Mouse (Mus musculus) liver, embryonic 14.5 days (tissue): ENCODE data around the gene Gm49395. TPM values are rescaled to one million over a fixed set of nuclear protein-coding genes. Genes with fewer than 3 reads are reported as not detected.

ENCODE experiments used
- ATAC-seq: fragments of 200-750 bp; cut with Nextera tagmentation; 2 replicates; pipeline ENCODE4 v1.8.0; 2017; ENCODE audit warnings: moderate number of reproducible peaks, mild to moderate bottlenecking, moderate library complexity; ENCODE audit not compliant: insufficient read depth
- DNase-seq, 3 experiments: peaks; one replicate each; pipeline ENCODE4 v3.0.0-alpha.2; 2012 to 2013; ENCODE audit warnings: low read depth in 3 of 3, low spot score in 3 of 3
- H3K27ac ChIP-seq: fragments of 300-500 bp; sonication (generic); 2 replicates; pipeline ENCODE4 v1.5.1; 2014; ENCODE audit warnings: moderate library complexity, mild to moderate bottlenecking, control low read depth, inconsistent platforms
- H3K27me3 ChIP-seq: fragments of 300-500 bp; sonication (generic); 2 replicates; pipeline ENCODE4 v1.6.1; 2014; ENCODE audit warnings: mild to moderate bottlenecking, low read length, moderate library complexity; ENCODE audit not compliant: control insufficient read depth, insufficient read depth
- H3K36me3 ChIP-seq: fragments of 300-500 bp; sonication (generic); replicated peaks from 2 replicates; pipeline ENCODE4 v1.6.1; 2014; ENCODE audit warnings: low read depth; ENCODE audit not compliant: control insufficient read depth, insufficient read depth
- H3K4me1 ChIP-seq, 2 experiments: fragments of 200-500 bp in 1 of 2; fragments of 300-500 bp in 1 of 2; sonication (generic) in 1 of 2; replicated peaks; 2 replicates each; pipeline ENCODE4 v1.6.1; 2012 to 2014; ENCODE audit warnings: antibody characterized with exemption in 1 of 2, inconsistent platforms in 1 of 2, low read length in 1 of 2; ENCODE audit not compliant: control insufficient read depth in 2 of 2, insufficient read depth in 2 of 2
- H3K4me2 ChIP-seq: fragments of 300-500 bp; sonication (generic); 2 replicates; pipeline ENCODE4 v1.6.1; 2014; ENCODE audit warnings: low read depth, mild to moderate bottlenecking, control low read depth, moderate library complexity
- H3K4me3 ChIP-seq, 2 experiments: fragments of 200-500 bp in 1 of 2; fragments of 300-500 bp in 1 of 2; sonication (generic) in 1 of 2; 2 replicates each; pipeline ENCODE4 v1.5.1; 2012 to 2014; ENCODE audit warnings: low read depth in 2 of 2, low read length in 2 of 2, mild to moderate bottlenecking in 2 of 2, control low read depth in 1 of 2, inconsistent platforms in 1 of 2, moderate library complexity in 1 of 2; ENCODE audit not compliant: insufficient read depth in 1 of 2
- H3K9ac ChIP-seq: fragments of 300-500 bp; sonication (generic); replicated peaks from 2 replicates; pipeline ENCODE4 v1.6.1; 2014; ENCODE audit warnings: mild to moderate bottlenecking, control low read depth, moderate library complexity
- H3K9me3 ChIP-seq: fragments of 300-500 bp; sonication (generic); 2 replicates; pipeline ENCODE4 v1.6.1; 2016; ENCODE audit warnings: low read length, mixed read lengths; ENCODE audit not compliant: control insufficient read depth
- CTCF ChIP-seq: IDR thresholded peaks from 2 replicates; pipeline ENCODE4 v1.5.1; 2016; ENCODE audit warnings: antibody characterized with exemption, low read depth, control low read depth
- EP300 ChIP-seq: IDR thresholded peaks from 2 replicates; pipeline ENCODE4 v1.6.1; 2016; ENCODE audit warnings: antibody characterized with exemption, low read depth
- WGBS: fragments of 180-500 bp; shearing (Covaris S2); extraction: QIAGEN DNeasy Blood & Tissue Kit; methylation state at CpG from one replicate; pipeline ENCODE4 v1.1.7; 2014; ENCODE audit not compliant: insufficient replicate concordance; 5-methylcytosine and 5-hydroxymethylcytosine counted together
- polyA plus RNA-seq, 2 experiments: library from polyadenylated mRNA; depleted of rRNA in 1 of 2; stranded (reverse) in 1 of 2; unstranded in 1 of 2; fragments of >200 nt; fragmentation: Nextera tagmentation in 1 of 2; extraction: Ambion mirVana in 1 of 2; gene quantifications; 2 replicates each; pipeline versions ENCODE4 v1.2.1 to v1.2.3; 2012 to 2014

The Gm49395 gene
- polyA plus RNA-seq, 2 experiments: 0.58 to 3.2 TPM

DNA sequence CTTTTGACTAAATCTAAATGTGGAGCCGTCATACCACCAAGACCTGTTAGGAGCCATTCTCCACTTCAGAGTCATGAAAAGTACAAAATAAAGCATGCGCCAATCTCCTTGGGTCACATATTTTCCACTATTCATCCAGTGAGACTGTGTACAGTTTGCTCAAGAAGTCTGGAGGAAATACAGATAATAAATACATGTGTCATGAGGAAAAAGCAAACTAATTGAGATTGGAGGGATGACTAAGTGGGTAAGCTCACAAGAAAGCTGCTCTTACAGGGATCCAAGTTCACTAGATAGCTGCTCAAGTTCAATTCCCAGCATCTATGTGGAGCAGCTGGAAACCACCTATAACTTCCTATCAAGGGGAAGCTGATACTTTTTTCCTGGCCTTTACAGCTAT is 24.8 kb upstream of the Gm49395 start:
- Histone ChIP-seq H3K9me3 (no peaks in the 10 kb centered on the region), H3K27me3 (no peaks in the 10 kb centered on the region), H3K36me3 (no peaks in the 10 kb centered on the region), H3K4me1 (no peaks in the 10 kb centered on the region), H3K9ac (no peak overlapping the region), H3K4me2 (no peak overlapping the region), H3K27ac (no peak overlapping the region), H3K4me3 (no peak overlapping the region)
- DNase-seq: no peak
- no peak for ATAC-seq
- 73% methylated on average over 2 of the region's 2 CpGs for WGBS
- TF ChIP-seq CTCF (no peak), EP300 (no peak)

DNA sequence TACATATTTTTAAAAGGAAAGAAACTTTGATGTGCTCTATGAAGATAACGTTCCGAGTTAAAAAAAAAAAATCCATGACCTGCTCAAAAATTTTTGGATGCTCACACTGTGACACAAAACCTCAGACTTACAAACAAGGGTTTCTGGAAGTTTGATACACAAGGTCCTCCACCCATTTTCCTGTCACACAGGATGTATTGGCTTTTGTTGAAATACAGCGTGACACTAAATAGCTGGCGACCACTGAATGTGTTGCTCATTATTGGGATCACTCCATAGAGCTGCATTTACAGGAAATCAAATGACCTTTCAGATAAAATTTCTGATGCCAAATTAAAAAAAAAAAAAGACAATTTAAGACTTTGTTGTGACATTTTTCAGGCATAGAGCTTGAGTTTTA is 23.4 kb upstream of the Gm49395 start:
- WGBS: 65% methylated on average over 4 of the region's 4 CpGs

DNA sequence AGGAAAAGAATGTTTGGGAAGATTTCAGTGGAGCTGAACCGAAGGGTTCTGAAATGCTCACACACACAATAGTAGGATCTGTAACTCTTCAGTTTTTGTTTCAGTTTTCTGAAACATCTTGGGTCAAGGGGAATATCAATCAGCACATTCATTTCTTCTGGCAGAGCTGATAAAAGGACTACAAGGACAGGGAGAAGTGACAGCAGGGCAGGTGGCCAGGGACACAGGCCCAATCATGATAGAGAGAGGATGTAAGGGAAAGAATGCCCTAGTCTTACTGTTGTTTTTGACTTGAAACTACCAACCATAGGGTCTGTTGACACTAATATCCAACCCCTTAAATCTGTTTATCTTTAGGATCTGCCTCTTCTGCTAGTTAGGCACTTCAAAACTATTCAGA is 22.8 kb upstream of the Gm49395 start:
- DNase-seq (no peak), ATAC-seq (no peak)
- H3K4me2 ChIP-seq: no peak overlapping the region
- no peaks in the 10 kb centered on the region for H3K27me3 ChIP-seq
- H3K27ac ChIP-seq: no peak overlapping the region
- H3K9ac ChIP-seq: no peak overlapping the region
- no peaks in the 10 kb centered on the region for H3K4me1 ChIP-seq
- no peaks in the 10 kb centered on the region for H3K9me3 ChIP-seq
- 43% methylated on average over 1 of the region's 1 CpGs for whole genome bisulfite sequencing
- TF ChIP-seq CTCF (no peak), EP300 (no peak)
- H3K4me3 ChIP-seq: no peak overlapping the region
- no peaks in the 10 kb centered on the region for H3K36me3 ChIP-seq

More for the DNA sequence above, 23.4 kb upstream of the Gm49395 start:
- no peak for ATAC-seq
- no peaks in the 10 kb centered on the region for H3K4me1 ChIP-seq
- no peak overlapping the region for H3K4me3 ChIP-seq
- H3K4me2 ChIP-seq: no peak overlapping the region
- TF ChIP-seq EP300 (no peak), CTCF (no peak)
- H3K27ac ChIP-seq: no peak overlapping the region
- H3K36me3 ChIP-seq: no peaks in the 10 kb centered on the region
- H3K9me3 ChIP-seq: no peaks in the 10 kb centered on the region
- no peaks in the 10 kb centered on the region for H3K27me3 ChIP-seq
- DNase-seq: no peak
- H3K9ac ChIP-seq: no peak overlapping the region

- TF ChIP-seq CTCF (no peak), EP300 (no peak)
- Histone ChIP-seq H3K9me3 (no peaks in the 10 kb centered on the region), H3K27me3 (no peaks in the 10 kb centered on the region), H3K4me1 (no peaks in the 10 kb centered on the region), H3K27ac (no peak overlapping the region), H3K9ac (no peak overlapping the region), H3K4me2 (no peak overlapping the region), H3K4me3 (no peak overlapping the region), H3K36me3 (no peaks in the 10 kb centered on the region)
- 41% methylated on average over 5 of the region's 5 CpGs for WGBS
- DNase-seq (no peak), ATAC-seq (no peak)
These were observed 17.0 kb upstream of the Gm49395 start for GRCm38 (mm10) chr13:115118756-115119155.

DNA sequence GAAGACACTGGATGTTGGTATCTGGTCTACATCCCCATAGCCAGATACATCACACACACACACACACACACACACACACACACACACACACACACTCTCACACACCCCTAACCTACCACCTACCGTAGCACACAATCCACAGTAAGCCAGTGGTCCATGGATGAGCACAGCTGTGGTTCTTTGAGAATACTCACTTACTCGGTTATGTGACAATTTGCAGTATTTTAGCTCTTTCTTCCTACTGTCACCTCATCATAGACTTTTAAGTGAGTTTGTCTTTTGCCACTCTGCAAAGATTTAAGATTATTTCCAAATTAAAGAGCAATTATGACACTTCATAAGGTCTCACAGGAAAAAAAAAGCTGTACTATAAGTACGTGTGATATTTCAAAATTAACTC is 16.5 kb upstream of the Gm49395 start:
- Histone ChIP-seq H3K4me3 (no peak overlapping the region), H3K27me3 (no peaks in the 10 kb centered on the region), H3K36me3 (no peaks in the 10 kb centered on the region), H3K4me1 (no peaks in the 10 kb centered on the region), H3K9me3 (no peaks in the 10 kb centered on the region), H3K4me2 (no peak overlapping the region), H3K27ac (no peak overlapping the region), H3K9ac (no peak overlapping the region)
- TF ChIP-seq EP300: no peak
- TF ChIP-seq CTCF: no peak
- WGBS: 62% methylated on average over 3 of the region's 3 CpGs
- DNase-seq (no peak), ATAC-seq (no peak)
